Mouse (Mus musculus): Measurements from ENCODE around the gene Haghl.
"Not testable (repeated sequence)": the region's sequence is repeated elsewhere in the genome, so short reads cannot be mapped to it uniquely, and the experiment has no call there.

The Haghl gene

GRCm38 (mm10) chr17:25751446-25751845, 34.0 kb downstream of the Haghl start:
- peak; percentile 75 for DNase-seq (ENCODE audit: extremely low read depth, insufficient read length, low spot score)

- DNase-seq (ENCODE audit: extremely low read depth, insufficient read length, low spot score), result no peak
These were observed 36.2 kb downstream of the Haghl start for GRCm38 (mm10) chr17:25749314-25749713.

DNA sequence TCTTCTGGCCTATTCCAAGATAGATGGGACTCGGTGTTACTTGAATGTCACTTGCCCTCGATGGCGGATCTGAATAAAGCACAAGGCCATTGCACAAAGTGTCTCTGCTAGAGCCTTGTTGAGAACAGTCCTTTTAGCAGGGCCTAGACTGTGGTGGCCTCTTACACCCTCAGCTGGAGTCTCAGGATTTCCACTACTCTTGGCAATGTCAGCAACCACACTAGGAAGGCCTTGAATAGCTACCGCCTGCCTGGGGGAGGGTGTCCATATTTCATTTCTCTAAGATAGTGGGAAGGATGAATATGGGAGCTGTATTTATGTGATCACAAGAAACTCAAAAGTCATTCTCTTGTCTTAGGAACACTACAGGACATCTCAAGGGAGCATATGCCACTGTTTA, 37.2 kb downstream of the Haghl start:
- DNase-seq (ENCODE audit: extremely low read depth, insufficient read length, low spot score), result no peak

DNA sequence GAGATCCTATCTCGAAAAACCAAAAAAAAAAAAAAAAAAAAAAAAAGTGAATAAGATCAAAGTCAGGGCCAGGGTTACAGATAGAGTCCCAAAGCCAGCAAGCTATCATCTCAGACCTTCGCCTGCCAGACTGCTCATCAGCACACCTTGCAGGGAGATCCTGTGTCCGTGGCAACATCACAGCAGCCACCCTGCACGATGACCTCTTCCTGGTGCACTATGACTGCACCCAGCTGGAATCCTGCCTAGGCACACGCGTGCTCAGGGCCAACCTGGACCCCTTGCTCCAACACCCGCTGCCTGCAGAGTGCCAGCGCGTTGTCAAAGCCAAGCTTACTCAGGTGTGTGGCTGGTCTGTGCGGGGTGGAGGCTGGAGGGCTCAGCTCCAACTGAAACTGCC, 41.2 kb downstream of the Haghl start:
- no peak for DNase-seq (ENCODE audit: extremely low read depth, insufficient read length, low spot score)

DNA sequence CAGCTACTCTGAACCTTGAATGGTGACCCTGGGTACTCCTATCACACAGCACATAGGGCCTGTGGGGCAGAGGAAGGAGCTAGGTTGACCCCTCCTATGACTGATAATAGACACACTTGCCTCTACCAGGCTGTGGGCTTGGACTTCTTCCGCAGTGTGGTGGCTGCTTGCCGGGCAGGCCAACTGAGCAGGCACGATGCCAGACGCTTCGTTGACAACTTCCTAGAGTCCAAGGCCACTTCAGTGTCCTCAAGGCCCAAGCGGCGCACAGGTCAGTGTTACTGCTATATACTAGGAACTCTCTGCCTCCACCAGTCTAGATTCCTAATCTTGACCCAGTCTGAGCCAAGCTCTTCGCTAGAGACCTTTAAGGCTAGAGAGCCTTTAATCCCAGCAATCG, 41.6 kb downstream of the Haghl start:
- DNase-seq (ENCODE audit: extremely low read depth, insufficient read length, low spot score), result no peak

- DNase-seq (ENCODE audit: extremely low read depth, insufficient read length, low spot score), result not testable (repeated sequence)
These were observed 44.0 kb downstream of the Haghl start for GRCm38 (mm10) chr17:25741471-25741870.

- no peak for DNase-seq (ENCODE audit: extremely low read depth, insufficient read length, low spot score)
These were observed 46.6 kb downstream of the Haghl start for GRCm38 (mm10) chr17:25738861-25739260.

DNA sequence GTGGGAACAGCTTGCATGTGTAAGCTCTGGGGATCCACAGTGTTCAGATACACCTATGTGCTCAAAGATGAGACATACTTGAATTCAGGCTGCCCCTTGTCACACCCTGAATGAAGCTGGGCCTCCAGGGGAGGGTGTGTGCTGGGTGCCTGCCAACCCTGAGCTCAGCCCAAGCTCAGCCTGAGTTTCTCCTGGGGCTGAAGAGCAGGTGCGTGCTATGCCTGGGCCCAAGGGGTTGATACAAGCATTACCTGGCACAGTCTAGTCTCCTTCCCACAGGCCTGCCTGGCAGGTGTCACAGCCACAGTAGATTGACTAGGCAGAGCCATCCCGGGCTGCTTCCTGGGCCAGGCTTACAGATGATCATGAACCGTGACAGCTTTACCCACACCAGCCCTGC, 49.7 kb downstream of the Haghl start, which contains the start of gene Mslnl:
Mslnl (plus strand) TSS at position 298 of the 400 bp plus-strand sequence.
- DNase-seq (ENCODE audit: extremely low read depth, insufficient read length, low spot score), result no peak

DNA sequence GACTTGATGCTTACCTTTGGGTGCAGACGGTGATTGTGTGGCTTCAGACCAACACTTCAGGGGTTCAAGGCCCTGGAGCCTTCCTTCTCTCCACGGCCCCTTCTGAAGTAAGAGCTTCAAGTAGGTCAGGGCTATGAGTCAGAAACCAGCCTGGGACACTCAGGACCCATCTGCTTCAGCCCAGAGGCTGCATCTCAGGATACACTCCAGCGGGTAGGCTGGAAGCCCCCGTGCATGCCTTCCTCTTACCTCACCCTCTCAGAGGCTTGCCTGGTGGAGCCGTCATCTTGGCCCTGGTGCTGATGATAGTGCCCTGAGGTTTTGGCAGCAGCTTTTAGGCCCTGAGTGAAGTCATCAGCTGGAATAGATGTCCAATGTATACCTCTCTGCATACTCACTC, 50.2 kb downstream of the Haghl start:
- no peak for DNase-seq (ENCODE audit: extremely low read depth, insufficient read length, low spot score)

- DNase-seq (ENCODE audit: extremely low read depth, insufficient read length, low spot score), result peak; percentile 57
These were observed 53.4 kb downstream of the Haghl start for GRCm38 (mm10) chr17:25732082-25732481.
